Mouse (Mus musculus): Measurements from ENCODE around the gene Arf1. TPM values are rescaled to one million over a fixed set of nuclear protein-coding genes. Genes with fewer than 3 reads are reported as not detected.

Gene Arf1
- total RNA-seq, 2 experiments from 2014 or later, result 217 to 284 TPM

- ATAC-seq (replicated peaks; ENCODE audit: low FRiP score, low TSS enrichment, poor library complexity, severe bottlenecking), result peak; percentile 94
Measured at GRCm38 (mm10) chr11:59202081-59202995, 25.7 kb downstream of the Arf1 start, which contains the start of gene Mrpl55. Gene Mrpl55 (plus strand): TSS chr11:59202486.

- ATAC-seq (replicated peaks; ENCODE audit: low FRiP score, low TSS enrichment, poor library complexity, severe bottlenecking), result peak; percentile 25
Measured at GRCm38 (mm10) chr11:59201216-59202002, 26.7 kb downstream of the Arf1 start.

- no peak for ATAC-seq (replicated peaks; ENCODE audit: low FRiP score, low TSS enrichment, poor library complexity, severe bottlenecking)
Measured at GRCm38 (mm10) chr11:59196230-59196629, 31.8 kb downstream of the Arf1 start.

GRCm38 (mm10) chr11:59192059-59192386, 36.0 kb downstream of the Arf1 start, which contains the start of gene Guk1:
Gene Guk1 (minus strand): TSS chr11:59192212.
- ATAC-seq (replicated peaks; ENCODE audit: low FRiP score, low TSS enrichment, poor library complexity, severe bottlenecking), result no peak

GRCm38 (mm10) chr11:59191231-59192058, 36.6 kb downstream of the Arf1 start:
- ATAC-seq (replicated peaks; ENCODE audit: low FRiP score, low TSS enrichment, poor library complexity, severe bottlenecking), result peak; percentile 97

- no peak for ATAC-seq (replicated peaks; ENCODE audit: low FRiP score, low TSS enrichment, poor library complexity, severe bottlenecking)
Measured at GRCm38 (mm10) chr11:59187706-59188105, 40.4 kb downstream of the Arf1 start.

GRCm38 (mm10) chr11:59185490-59185889, 42.6 kb downstream of the Arf1 start:
- ATAC-seq (replicated peaks; ENCODE audit: low FRiP score, low TSS enrichment, poor library complexity, severe bottlenecking), result no peak

GRCm38 (mm10) chr11:59183821-59184220, 44.2 kb downstream of the Arf1 start:
- peak; percentile 87 for ATAC-seq (replicated peaks; ENCODE audit: low FRiP score, low TSS enrichment, poor library complexity, severe bottlenecking)

- ATAC-seq (replicated peaks; ENCODE audit: low FRiP score, low TSS enrichment, poor library complexity, severe bottlenecking), result no peak
Measured at GRCm38 (mm10) chr11:59182864-59183331, 45.2 kb downstream of the Arf1 start, which contains the start of gene Gjc2. Gene Gjc2 (minus strand): TSS chr11:59183213.

- 0 out of 2 replicates have a peak, but pooled peaks have one; percentile 16 for ATAC-seq (replicated peaks; ENCODE audit: low FRiP score, low TSS enrichment, poor library complexity, severe bottlenecking)
Measured at GRCm38 (mm10) chr11:59176921-59177320, 51.1 kb downstream of the Arf1 start.

GRCm38 (mm10) chr11:59176475-59176874, 51.6 kb downstream of the Arf1 start:
- no peak for ATAC-seq (replicated peaks; ENCODE audit: low FRiP score, low TSS enrichment, poor library complexity, severe bottlenecking)

GRCm38 (mm10) chr11:59174189-59174838, 53.8 kb downstream of the Arf1 start:
- no peak for ATAC-seq (replicated peaks; ENCODE audit: low FRiP score, low TSS enrichment, poor library complexity, severe bottlenecking)

- ATAC-seq (replicated peaks; ENCODE audit: low FRiP score, low TSS enrichment, poor library complexity, severe bottlenecking), result no peak
Measured at GRCm38 (mm10) chr11:59170549-59170948, 57.5 kb downstream of the Arf1 start.

GRCm38 (mm10) chr11:59169807-59170206, 58.3 kb downstream of the Arf1 start:
- no peak for ATAC-seq (replicated peaks; ENCODE audit: low FRiP score, low TSS enrichment, poor library complexity, severe bottlenecking)

- ATAC-seq (replicated peaks; ENCODE audit: low FRiP score, low TSS enrichment, poor library complexity, severe bottlenecking), result no peak
Measured at GRCm38 (mm10) chr11:59165616-59166241, 62.3 kb downstream of the Arf1 start.

GRCm38 (mm10) chr11:59164384-59164783, 63.7 kb downstream of the Arf1 start:
- peak; percentile 79 for ATAC-seq (replicated peaks; ENCODE audit: low FRiP score, low TSS enrichment, poor library complexity, severe bottlenecking)

- ATAC-seq (replicated peaks; ENCODE audit: low FRiP score, low TSS enrichment, poor library complexity, severe bottlenecking), result peak; percentile 82
Measured at GRCm38 (mm10) chr11:59163255-59164236, 64.5 kb downstream of the Arf1 start, which contains the start of gene Iba57. Gene Iba57 (minus strand): TSS chr11:59163739.

All from megakaryocyte-erythroid progenitor cell, adult 5-6 weeks (primary cell).